ENCODE assay signal across 9 mouse cellular contexts in genomic region chr4:150119055-150119454, GRCm38 (mm10). TPM values are rescaled to one million over a fixed set of nuclear protein-coding genes. Genes with fewer than 3 reads are reported as not detected.
DNase-seq lines count a peak whose midpoint lies in the region; ATAC-seq and TF ChIP-seq lines count a peak whose summit lies in the region.
"Had no signal": no experiment of that assay in that cellular context is flagged by ENCODE, and none has a peak within 500 bp of the region (broad histone marks: within the 10 kb centered on the region; RNA-seq: fewer than 3 reads in every experiment).

Slc2a5 (plus strand) TSS chr4:150119283.

- H3K27me3 ChIP-seq in lung, postnatal 0 days (replicated peaks; ENCODE audit: insufficient read depth, low read length): no peaks in the 10 kb centered on the region
- H3K27me3 ChIP-seq in embryonic facial prominence, embryonic 15.5 days: no peaks in the 10 kb centered on the region
- H3K27me3 ChIP-seq in limb, embryonic 12.5 days: no peaks in the 10 kb centered on the region
- H3K27me3 ChIP-seq in stomach, embryonic 15.5 days (replicated peaks): no peaks in the 10 kb centered on the region

- ATAC-seq in lung, postnatal 0 days: no peak
- ATAC-seq in embryonic facial prominence, embryonic 15.5 days (ENCODE audit: insufficient number of reproducible peaks, low FRiP score, low TSS enrichment, low read depth): no peak
- peak; percentile 33; the same call in 1 of the 2 replicates for ATAC-seq in limb, embryonic 12.5 days (ENCODE audit: insufficient number of reproducible peaks, insufficient read depth, low FRiP score, low TSS enrichment, low read depth)
- ATAC-seq in stomach, embryonic 15.5 days (ENCODE audit: insufficient read depth, low FRiP score, low read depth): no peak
- ATAC-seq in CD4-positive, CD25-positive, alpha-beta regulatory T cell, adult 4 months: no peak

- no peak for TF ChIP-seq CTCF in lung, postnatal 0 days (IDR thresholded peaks at IDR 0.05)

- intact Hi-C loops in gastrocnemius, postnatal 36 days (cut with DNase I): no loop called here

- peak within 1 kb of the TSS; percentile 8 for H3K4me2 ChIP-seq in lung, postnatal 0 days (replicated peaks; ENCODE audit: low read depth, low read length)
- peak within 1 kb of the TSS; percentile 25 for H3K4me2 ChIP-seq in embryonic facial prominence, embryonic 15.5 days (replicated peaks)
- peak within 1 kb of the TSS; percentile 46 for H3K4me2 ChIP-seq in limb, embryonic 12.5 days
- peak within 1 kb of the TSS; percentile 39 for H3K4me2 ChIP-seq in stomach, embryonic 15.5 days

- H3K9ac ChIP-seq in lung, postnatal 0 days (replicated peaks; ENCODE audit: low read depth): no peak within 1 kb of the TSS
- H3K9ac ChIP-seq in embryonic facial prominence, embryonic 15.5 days: no peak within 1 kb of the TSS
- H3K9ac ChIP-seq in limb, embryonic 12.5 days (replicated peaks): peak within 1 kb of the TSS; percentile 42; the same call in 1 of the 2 replicates
- no peak within 1 kb of the TSS for H3K9ac ChIP-seq in stomach, embryonic 15.5 days

- no peaks in the 10 kb centered on the region for H3K9me3 ChIP-seq in lung, postnatal 0 days (ENCODE audit: low read length)
- H3K9me3 ChIP-seq in embryonic facial prominence, embryonic 15.5 days (replicated peaks): no peaks in the 10 kb centered on the region
- H3K9me3 ChIP-seq in limb, embryonic 12.5 days: no peaks in the 10 kb centered on the region
- no peaks in the 10 kb centered on the region for H3K9me3 ChIP-seq in stomach, embryonic 15.5 days

- no peak for DNase-seq in lung, postnatal 0 days (ENCODE audit: low spot score)
- DNase-seq in lung, postnatal 14 days: no peak
- no peak for DNase-seq in left cerebral cortex, adult 18-20 months (ENCODE audit: low spot score in 2 of 2)
- no peak for DNase-seq in gastrocnemius, postnatal 36 days

- H3K4me3 ChIP-seq in lung, postnatal 0 days (ENCODE audit: low read depth, low read length): no peak within 1 kb of the TSS
- H3K4me3 ChIP-seq in embryonic facial prominence, embryonic 15.5 days (replicated peaks): no peak within 1 kb of the TSS
- H3K4me3 ChIP-seq in limb, embryonic 12.5 days (replicated peaks): peak within 1 kb of the TSS; percentile 20
- H3K4me3 ChIP-seq in stomach, embryonic 15.5 days (replicated peaks): no peak within 1 kb of the TSS; the same call in 1 of the 2 replicates

- no peaks in the 10 kb centered on the region; the same call in 1 of the 2 replicates for H3K4me1 ChIP-seq in lung, postnatal 0 days (ENCODE audit: insufficient read depth, low read depth, low read length)
- 0 out of 2 replicates have a peak, but pooled peaks cover 7% of the 10 kb centered on the region for H3K4me1 ChIP-seq in embryonic facial prominence, embryonic 15.5 days
- peaks cover 23% of the 10 kb centered on the region for H3K4me1 ChIP-seq in limb, embryonic 12.5 days (replicated peaks)
- 0 out of 2 replicates have a peak, but pooled peaks cover 4% of the 10 kb centered on the region for H3K4me1 ChIP-seq in stomach, embryonic 15.5 days

- TF ChIP-seq EP300 in lung, postnatal 0 days (IDR thresholded peaks at IDR 0.05): no peak

- H3K36me3 ChIP-seq in lung, postnatal 0 days (ENCODE audit: insufficient read depth, low read length): no peaks in the 10 kb centered on the region
- H3K36me3 ChIP-seq in embryonic facial prominence, embryonic 15.5 days: no peaks in the 10 kb centered on the region
- no peaks in the 10 kb centered on the region for H3K36me3 ChIP-seq in limb, embryonic 12.5 days
- no peaks in the 10 kb centered on the region for H3K36me3 ChIP-seq in stomach, embryonic 15.5 days

- WGBS in lung, postnatal 0 days: 8% methylated on average over 11 of the region's 15 CpGs
- WGBS in embryonic facial prominence, embryonic 15.5 days: 11% methylated on average over 15 of the region's 15 CpGs
- WGBS in limb, embryonic 12.5 days: 5% methylated on average over 15 of the region's 15 CpGs
- WGBS in stomach, embryonic 15.5 days: 16% methylated on average over 13 of the region's 15 CpGs

- H3K27ac ChIP-seq in lung, postnatal 0 days (ENCODE audit: low read length): no peak within 1 kb of the TSS
- H3K27ac ChIP-seq in embryonic facial prominence, embryonic 15.5 days (replicated peaks): no peak within 1 kb of the TSS
- H3K27ac ChIP-seq in limb, embryonic 12.5 days: no peak within 1 kb of the TSS
- no peak within 1 kb of the TSS for H3K27ac ChIP-seq in stomach, embryonic 15.5 days

RNA-seq across cellular contexts. Expression of gene Slc2a5, which starts in this region (rescaled TPM):
- polyA plus RNA-seq in lung, postnatal 0 days (2015; fragmentation: Nextera tagmentation; extraction: Ambion mirVana): 0.23 and 0.60 TPM in 2 replicates
- polyA plus RNA-seq in embryonic facial prominence, embryonic 15.5 days (2015; fragmentation: Nextera tagmentation; extraction: Ambion mirVana): 1.7 and 2.2 TPM in 2 replicates
- 1.6 and 1.9 TPM in 2 replicates for polyA plus RNA-seq in limb, embryonic 12.5 days (2016; fragmentation: Nextera tagmentation; extraction: Ambion mirVana)
- polyA plus RNA-seq in stomach, embryonic 15.5 days (2015; fragmentation: Nextera tagmentation; extraction: Ambion mirVana): 1.6 and 2.4 TPM in 2 replicates
- total RNA-seq in left cerebral cortex, adult 18-20 months (2021): 1 to 10 TPM; 7.3 to 8.2 TPM
- total RNA-seq in gastrocnemius, postnatal 36 days (2021): under 1 TPM in 1 of 2 experiments, not detected in 1; 0.10 TPM
- polyA plus RNA-seq in CD4-positive, CD25-positive, alpha-beta regulatory T cell, adult 4 months (2017; shearing (Covaris generic)): not detected
- total RNA-seq: hematopoietic stem cell, adult 5-6 weeks had no signal

Comparison
In these comparisons a context has a peak if more than half of its experiments do, and no peak if none do; other contexts are left out.
1. RNA of gene Slc2a5 (total RNA-seq): 7.3 to 8.2 TPM in left cerebral cortex, adult 18-20 months; 0.10 TPM in gastrocnemius, postnatal 36 days; every median in the first group is over 4 times any median in the second.
2. Peak in every context shown above with its lines, with median percentiles within 50 percentile points of each other: H3K4me2 ChIP-seq.